Mouse (Mus musculus): ENCODE measurements around the gene Peg12.
A peak's percentile ranks its signal among the peaks of the same experiment; 100 is the strongest.

DNA sequence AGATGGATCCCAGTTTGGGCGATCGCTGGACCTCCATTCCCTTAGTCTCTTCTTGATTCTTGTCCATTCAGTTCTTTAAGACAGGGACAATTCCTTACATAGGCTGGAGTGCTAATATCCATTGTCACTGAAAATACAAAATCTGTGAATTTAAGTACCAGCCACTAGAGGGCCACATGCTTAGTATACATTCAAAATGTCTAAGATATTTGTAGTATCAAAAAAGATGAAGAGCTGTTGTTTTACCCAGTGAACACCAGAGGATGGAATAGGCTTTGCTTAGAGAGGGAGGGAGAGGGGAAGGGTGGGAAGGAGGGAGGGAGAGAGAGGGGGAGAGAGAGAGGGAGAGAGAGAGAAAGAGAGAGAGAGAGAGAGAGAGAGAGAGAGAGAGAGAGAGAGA, 27.9 kb downstream of the Peg12 start:
- TF ChIP-seq CTCF (IDR thresholded peaks at IDR 0.05; ENCODE audit: low read depth, low read length) (peak; percentile 20; the same call in 1 of the 2 replicates), POLR2A (IDR thresholded peaks at IDR 0.05; ENCODE audit: extremely low read depth, insufficient read depth, low read length) (no peak)

Measured in liver, adult 2 months (tissue).